Mouse (Mus musculus): ENCODE results near the gene Inpp5k. TPM values are rescaled to one million over a fixed set of nuclear protein-coding genes. Genes with fewer than 3 reads are reported as not detected.

Gene Inpp5k
- 81.3 and 87.4 TPM in 2 replicates for polyA plus RNA-seq (2012; rRNA removed)

DNA sequence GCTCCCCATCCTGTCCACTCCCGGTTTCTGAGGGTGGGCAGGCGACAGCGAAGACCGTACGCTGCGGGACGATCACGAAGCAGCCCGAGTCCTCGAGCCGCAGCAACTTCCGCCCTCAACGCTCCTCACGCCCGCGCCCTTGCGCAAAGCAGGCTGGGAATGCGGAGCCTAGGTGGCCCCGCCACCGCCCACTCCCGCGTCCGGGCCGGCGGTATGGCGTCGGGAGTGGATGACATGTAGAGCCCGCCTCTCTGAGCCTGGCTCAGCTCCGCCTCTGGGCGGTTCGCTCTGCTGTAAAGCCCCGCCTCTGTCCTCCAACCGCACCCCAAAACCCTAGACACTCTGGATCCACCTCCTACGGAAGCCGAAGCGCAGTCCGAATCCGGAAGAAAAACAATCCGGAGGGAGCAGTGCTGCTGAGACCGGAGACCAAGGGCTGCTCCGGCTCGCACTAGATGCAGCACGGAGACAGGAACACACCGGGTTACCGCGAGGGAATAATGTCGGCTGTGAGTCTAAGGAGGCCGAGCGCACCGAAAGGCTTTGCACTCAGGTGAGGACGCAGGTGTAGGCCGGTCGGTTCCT is at the start of gene Inpp5k:
TSS of gene Inpp5k (plus strand) at position 344 of the 585 bp plus-strand sequence.
- H3K27me3 ChIP-seq (ENCODE audit: control insufficient read depth, insufficient read depth, low read length): no peaks in the 10 kb centered on the region
- peaks cover 15% of the 10 kb centered on the region for H3K4me1 ChIP-seq (ENCODE audit: control insufficient read depth, insufficient read depth, low read length)
- peak; percentile 96 to 98 for DNase-seq
- WGBS: under 1% methylated on average over 53 of the region's 53 CpGs
- peak within 1 kb of the TSS; percentile 88 for H3K4me3 ChIP-seq (replicated peaks; ENCODE audit: insufficient read depth, low read depth, low read length)
- H3K27ac ChIP-seq (ENCODE audit: insufficient read depth, low read length): peak within 1 kb of the TSS; percentile 28; the same call in 1 of the 2 replicates
- TF ChIP-seq POLR2A (IDR thresholded peaks at IDR 0.05; ENCODE audit: borderline replicate concordance, insufficient read depth, low read length) (peak; percentile 89), CTCF (IDR thresholded peaks at IDR 0.05; ENCODE audit: borderline replicate concordance, insufficient read depth, low read depth, low read length) (no peak)

DNA sequence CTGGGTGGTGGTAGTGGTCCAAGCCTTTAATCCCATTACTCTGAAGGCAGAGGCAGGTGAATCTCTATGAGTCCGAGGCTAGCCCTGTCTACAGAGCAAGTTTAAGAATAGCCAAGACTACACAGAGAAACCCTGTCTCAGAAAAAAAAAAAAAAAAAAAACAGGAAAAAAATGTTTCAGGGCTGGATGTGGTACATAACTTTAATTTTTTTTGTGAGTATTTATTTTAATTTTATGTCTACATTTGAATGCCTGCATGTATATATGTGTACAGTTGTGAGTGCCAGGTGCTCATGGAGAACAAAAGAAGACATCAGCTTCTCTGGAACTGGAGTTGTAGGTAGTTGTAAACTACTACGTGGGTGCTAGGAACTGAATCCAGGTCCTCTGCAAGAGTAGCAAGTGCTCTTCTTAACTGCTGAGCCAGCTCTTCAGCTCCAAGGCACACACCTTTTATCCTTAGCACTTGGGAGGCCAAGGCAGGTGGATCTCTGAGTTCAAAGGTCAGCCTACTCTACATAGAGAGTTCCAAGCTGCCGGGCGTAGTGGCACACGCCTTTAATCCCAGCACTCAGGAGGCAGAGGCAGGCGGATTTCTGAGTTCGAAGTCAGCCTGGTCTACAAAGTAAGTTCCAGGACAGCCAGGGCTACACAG is 49.2 kb upstream of the Inpp5k start:
- H3K4me3 ChIP-seq (replicated peaks; ENCODE audit: insufficient read depth, low read depth, low read length): no peak overlapping the region
- 95% methylated on average over 7 of the region's 7 CpGs for WGBS
- H3K4me1 ChIP-seq (ENCODE audit: control insufficient read depth, insufficient read depth, low read length): no peaks in the 10 kb centered on the region
- DNase-seq: no peak
- no peak overlapping the region for H3K27ac ChIP-seq (ENCODE audit: insufficient read depth, low read length)
- TF ChIP-seq CTCF (IDR thresholded peaks at IDR 0.05; ENCODE audit: borderline replicate concordance, insufficient read depth, low read depth, low read length) (no peak), POLR2A (IDR thresholded peaks at IDR 0.05; ENCODE audit: borderline replicate concordance, insufficient read depth, low read length) (no peak)
- no peaks in the 10 kb centered on the region for H3K27me3 ChIP-seq (ENCODE audit: control insufficient read depth, insufficient read depth, low read length)

DNA sequence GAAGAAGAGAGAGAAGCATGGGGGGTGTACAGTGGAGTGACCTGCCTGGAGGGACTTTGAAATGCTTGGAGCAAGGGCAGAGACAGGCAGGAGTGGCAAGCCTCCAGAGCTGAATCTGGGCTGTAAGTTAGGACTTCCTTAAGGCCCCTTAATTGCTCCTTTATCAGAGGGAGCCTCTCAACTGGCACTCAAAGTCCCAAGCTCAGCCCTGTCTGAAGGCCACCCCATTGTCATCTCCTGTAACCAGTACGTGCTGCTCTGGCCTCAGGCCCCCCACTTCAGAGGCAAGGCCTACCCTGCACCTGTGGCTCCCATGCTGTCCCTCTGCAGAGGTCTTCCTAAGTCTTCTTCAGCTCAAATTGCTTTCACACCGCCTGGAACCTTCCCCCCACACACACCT is 47.3 kb upstream of the Inpp5k start:
- H3K27me3 ChIP-seq (ENCODE audit: control insufficient read depth, insufficient read depth, low read length): no peaks in the 10 kb centered on the region
- H3K4me1 ChIP-seq (ENCODE audit: control insufficient read depth, insufficient read depth, low read length): no peaks in the 10 kb centered on the region; the same call in 1 of the 2 replicates
- 74% methylated on average over 2 of the region's 2 CpGs for WGBS
- no peak for DNase-seq
- TF ChIP-seq POLR2A (IDR thresholded peaks at IDR 0.05; ENCODE audit: borderline replicate concordance, insufficient read depth, low read length) (no peak), CTCF (IDR thresholded peaks at IDR 0.05; ENCODE audit: borderline replicate concordance, insufficient read depth, low read depth, low read length) (no peak)
- H3K4me3 ChIP-seq (replicated peaks; ENCODE audit: insufficient read depth, low read depth, low read length): no peak overlapping the region
- no peak overlapping the region for H3K27ac ChIP-seq (ENCODE audit: insufficient read depth, low read length)

DNA sequence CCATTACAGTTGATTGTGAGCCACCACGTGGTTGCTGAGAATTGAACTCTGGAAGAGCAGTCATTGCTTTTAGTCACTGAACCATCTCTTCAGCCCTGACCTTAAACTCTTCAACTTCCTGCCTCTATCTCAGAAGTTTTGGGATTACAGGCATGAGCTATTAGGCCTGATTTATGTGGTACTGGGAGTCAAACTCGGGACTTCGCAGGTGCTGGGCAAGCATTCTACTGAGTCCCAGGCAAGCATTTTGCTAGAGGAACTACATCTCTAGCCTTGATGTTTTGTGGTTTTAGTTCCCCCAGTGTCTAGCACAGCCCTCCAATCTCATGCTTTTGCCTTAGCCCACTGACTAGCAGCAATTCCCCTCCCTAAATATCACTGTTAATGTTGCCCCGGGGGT is 45.7 kb upstream of the Inpp5k start:
- Histone ChIP-seq H3K4me3 (replicated peaks; ENCODE audit: insufficient read depth, low read depth, low read length) (no peak overlapping the region), H3K4me1 (ENCODE audit: control insufficient read depth, insufficient read depth, low read length) (peaks cover 11% of the 10 kb centered on the region), H3K27ac (ENCODE audit: insufficient read depth, low read length) (no peak overlapping the region), H3K27me3 (ENCODE audit: control insufficient read depth, insufficient read depth, low read length) (no peaks in the 10 kb centered on the region)
- no peak for DNase-seq
- 88% methylated on average over 4 of the region's 4 CpGs for WGBS
- TF ChIP-seq POLR2A (IDR thresholded peaks at IDR 0.05; ENCODE audit: borderline replicate concordance, insufficient read depth, low read length): no peak
- no peak for TF ChIP-seq CTCF (IDR thresholded peaks at IDR 0.05; ENCODE audit: borderline replicate concordance, insufficient read depth, low read depth, low read length)

DNA sequence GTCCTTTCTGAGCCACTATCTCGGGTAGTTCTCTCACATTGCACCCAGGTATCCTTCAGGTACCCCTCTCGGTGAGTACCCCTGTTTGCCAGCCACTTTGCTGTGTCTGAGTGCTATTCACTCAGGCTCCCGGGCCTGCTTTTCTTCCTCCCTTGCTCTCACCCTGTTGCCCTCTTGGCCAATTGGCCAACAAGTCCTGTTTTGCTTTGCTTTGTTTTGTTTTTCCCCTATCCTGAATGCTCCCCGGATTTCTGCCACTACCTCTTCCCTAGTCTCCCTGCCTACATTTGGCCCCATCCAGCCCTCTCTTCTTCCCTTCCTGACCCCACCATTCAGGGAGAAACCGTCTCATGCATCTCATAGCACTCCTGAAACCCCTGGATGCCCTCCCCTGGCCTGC is 44.8 kb upstream of the Inpp5k start:
- Histone ChIP-seq H3K4me1 (ENCODE audit: control insufficient read depth, insufficient read depth, low read length) (peaks cover 14% of the 10 kb centered on the region), H3K27me3 (ENCODE audit: control insufficient read depth, insufficient read depth, low read length) (no peaks in the 10 kb centered on the region), H3K27ac (ENCODE audit: insufficient read depth, low read length) (no peak overlapping the region), H3K4me3 (replicated peaks; ENCODE audit: insufficient read depth, low read depth, low read length) (no peak overlapping the region)
- TF ChIP-seq CTCF (IDR thresholded peaks at IDR 0.05; ENCODE audit: borderline replicate concordance, insufficient read depth, low read depth, low read length): no peak
- no peak for TF ChIP-seq POLR2A (IDR thresholded peaks at IDR 0.05; ENCODE audit: borderline replicate concordance, insufficient read depth, low read length)
- DNase-seq: peak in 1 of 2 experiments; percentile 13
- WGBS: 85% methylated on average over 5 of the region's 5 CpGs

DNA sequence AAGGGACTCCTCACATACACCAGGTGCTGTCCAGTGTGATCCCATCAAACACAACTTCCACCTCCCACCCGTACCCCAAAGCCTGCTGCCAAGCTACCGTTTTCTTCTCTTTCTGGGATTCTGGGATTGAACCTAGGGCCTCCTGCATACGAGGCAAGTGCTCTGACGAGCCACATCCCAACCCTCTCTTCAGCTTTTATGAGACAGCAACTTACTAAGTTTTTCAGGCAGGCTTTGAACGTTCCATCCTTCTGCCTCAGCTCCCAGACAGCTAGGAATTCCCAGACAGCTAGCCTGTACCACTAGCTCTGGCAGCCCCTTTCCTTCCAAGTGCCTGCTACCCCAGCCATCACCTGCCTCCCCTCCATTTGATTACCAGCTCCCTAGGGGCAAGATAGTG is 43.8 kb upstream of the Inpp5k start:
- DNase-seq: peak in 1 of 2 experiments; percentile 14
- no peak overlapping the region for H3K4me3 ChIP-seq (replicated peaks; ENCODE audit: insufficient read depth, low read depth, low read length)
- WGBS: 75% methylated on average over 5 of the region's 5 CpGs
- TF ChIP-seq POLR2A (IDR thresholded peaks at IDR 0.05; ENCODE audit: borderline replicate concordance, insufficient read depth, low read length) (no peak), CTCF (IDR thresholded peaks at IDR 0.05; ENCODE audit: borderline replicate concordance, insufficient read depth, low read depth, low read length) (no peak)
- H3K4me1 ChIP-seq (ENCODE audit: control insufficient read depth, insufficient read depth, low read length): peaks cover 17% of the 10 kb centered on the region
- no peaks in the 10 kb centered on the region for H3K27me3 ChIP-seq (ENCODE audit: control insufficient read depth, insufficient read depth, low read length)
- no peak overlapping the region for H3K27ac ChIP-seq (ENCODE audit: insufficient read depth, low read length)

DNA sequence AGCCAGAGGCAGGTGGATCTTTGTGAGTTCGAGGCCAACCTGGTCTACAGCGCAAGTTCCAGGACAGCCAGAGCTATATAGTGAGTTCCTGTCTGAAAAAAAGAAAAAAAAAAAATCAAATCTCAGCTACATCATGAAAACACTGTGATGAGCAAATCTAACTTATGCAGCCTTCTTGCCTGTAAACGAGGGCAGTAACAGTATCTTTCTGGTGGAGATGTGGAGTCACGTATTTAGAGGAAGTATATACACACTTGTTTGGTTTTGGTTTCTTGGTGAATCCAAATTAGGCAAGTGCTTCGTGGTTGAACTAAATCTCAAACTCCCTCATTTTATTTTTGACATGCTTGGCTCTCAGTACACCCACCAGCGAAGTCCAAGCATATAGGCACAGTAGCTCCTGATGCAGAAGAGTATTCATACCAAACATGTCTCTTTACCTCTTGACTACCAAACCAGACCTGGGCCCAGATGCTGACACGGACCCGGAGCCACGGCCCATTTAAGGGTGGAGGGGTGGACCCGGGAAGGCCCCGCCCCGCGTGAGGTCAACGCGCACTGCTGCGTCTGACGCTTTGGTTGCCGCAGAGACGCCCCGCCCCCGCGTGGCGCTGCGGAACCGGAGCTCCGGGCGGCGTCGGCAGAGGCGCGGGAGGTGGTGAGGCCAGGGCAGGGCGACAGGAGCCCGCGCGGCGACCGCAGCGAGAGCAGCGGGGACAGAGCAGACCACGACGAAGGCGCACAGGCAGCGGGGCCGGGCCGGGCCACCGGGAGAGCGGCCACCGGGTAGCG is 43.1 kb upstream of the Inpp5k start, which contains the start of gene Pitpna:
TSS of gene Pitpna (plus strand) at position 605 of the 792 bp plus-strand sequence.
- Histone ChIP-seq H3K27me3 (ENCODE audit: control insufficient read depth, insufficient read depth, low read length) (no peaks in the 10 kb centered on the region), H3K4me3 (replicated peaks; ENCODE audit: insufficient read depth, low read depth, low read length) (peak within 1 kb of the TSS; percentile 81), H3K27ac (ENCODE audit: insufficient read depth, low read length) (peak within 1 kb of the TSS; percentile 75), H3K4me1 (ENCODE audit: control insufficient read depth, insufficient read depth, low read length) (peaks cover 17% of the 10 kb centered on the region)
- DNase-seq: peak; percentile 96
- TF ChIP-seq POLR2A (IDR thresholded peaks at IDR 0.05; ENCODE audit: borderline replicate concordance, insufficient read depth, low read length) (peak; percentile 91), CTCF (IDR thresholded peaks at IDR 0.05; ENCODE audit: borderline replicate concordance, insufficient read depth, low read depth, low read length) (no peak)
- 4% methylated on average over 49 of the region's 49 CpGs for WGBS
